Mouse (Mus musculus): ENCODE data around the gene Lrrn4cl.
A peak's percentile ranks its signal among the peaks of the same experiment; 100 is the strongest.

Lrrn4cl gene

DNA sequence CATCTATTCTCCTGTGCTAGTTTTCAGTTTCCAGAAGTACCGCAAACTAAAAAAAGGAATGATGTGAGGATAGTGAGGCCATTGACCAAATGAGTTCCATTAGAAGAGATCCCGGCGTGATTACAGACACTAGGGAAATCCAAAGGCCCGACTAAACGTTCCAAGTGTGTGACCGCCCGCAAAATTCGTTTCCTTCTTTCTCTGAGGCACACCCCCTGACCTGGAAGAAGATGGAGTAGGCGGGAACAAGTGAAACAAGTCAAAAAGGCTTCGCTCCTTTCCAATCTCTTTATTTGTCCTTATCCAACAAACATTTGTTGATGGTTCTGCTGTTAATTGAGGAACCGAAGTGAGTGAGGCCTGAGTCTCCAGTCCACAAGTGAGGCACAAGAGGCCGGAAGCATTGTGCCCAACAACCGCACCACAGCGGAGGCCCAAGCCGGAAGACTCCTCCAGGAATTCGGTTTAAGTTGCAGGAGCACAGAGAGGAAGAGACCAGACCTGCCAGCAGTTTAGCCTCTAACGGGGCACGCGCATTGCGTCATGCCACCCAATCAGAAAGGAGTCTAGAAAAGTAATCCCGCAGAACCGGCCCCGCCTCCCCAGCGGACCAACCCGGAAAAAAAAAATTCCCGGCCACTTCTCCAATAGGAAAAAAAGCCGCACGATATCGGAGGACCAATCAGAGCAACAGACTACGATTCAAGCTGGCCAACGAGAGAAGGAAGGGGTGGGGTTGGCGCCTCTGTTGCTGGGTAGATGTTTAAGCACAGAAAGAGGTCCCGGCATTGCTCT is 31.6 kb upstream of the Lrrn4cl start, which contains the start of gene Ttc9c:
Gene Ttc9c, minus strand, starts transcription at position 533 of the 795 bp plus-strand sequence.
- peaks cover 63% of the 10 kb centered on the region for H3K4me1 ChIP-seq (replicated peaks; ENCODE audit: low read depth, low read length)

GRCm38 (mm10) chr19:8819596-8820423 is 30.8 kb upstream of the Lrrn4cl start, which contains the start of gene Hnrnpul2:
Gene Hnrnpul2 (plus strand): TSS chr19:8820010.
- Histone ChIP-seq H3K36me3 (ENCODE audit: insufficient read depth, low read length) (peaks cover 76% of the 10 kb centered on the region), H3K9me3 (ENCODE audit: low read length) (no peaks in the 10 kb centered on the region), H3K27me3 (ENCODE audit: insufficient read depth, low read length) (no peaks in the 10 kb centered on the region), H3K4me3 (replicated peaks; ENCODE audit: low read length) (peak within 1 kb of the TSS; percentile 99), H3K4me1 (replicated peaks; ENCODE audit: low read depth, low read length) (peaks cover 65% of the 10 kb centered on the region)
- TF ChIP-seq NANOG (IDR thresholded peaks at IDR 0.05; ENCODE audit: borderline replicate concordance, low read length) (no peak), POU5F1 (IDR thresholded peaks at IDR 0.05; ENCODE audit: borderline replicate concordance, low read length) (no peak), CTCF (conservative IDR thresholded peaks at IDR 0.05; ENCODE audit: low read length) (no peak)

More for the DNA sequence above, 31.6 kb upstream of the Lrrn4cl start, which contains the start of gene Ttc9c:
- H3K4me3 ChIP-seq (replicated peaks; ENCODE audit: low read length), result peak within 1 kb of the TSS; percentile 99
- peaks cover 75% of the 10 kb centered on the region for H3K36me3 ChIP-seq (ENCODE audit: insufficient read depth, low read length)
- no peaks in the 10 kb centered on the region for H3K27me3 ChIP-seq (ENCODE audit: insufficient read depth, low read length)
- no peaks in the 10 kb centered on the region for H3K9me3 ChIP-seq (ENCODE audit: low read length)
- TF ChIP-seq POU5F1 (IDR thresholded peaks at IDR 0.05; ENCODE audit: borderline replicate concordance, low read length) (no peak), NANOG (IDR thresholded peaks at IDR 0.05; ENCODE audit: borderline replicate concordance, low read length) (no peak), CTCF (conservative IDR thresholded peaks at IDR 0.05; ENCODE audit: low read length) (no peak)

DNA sequence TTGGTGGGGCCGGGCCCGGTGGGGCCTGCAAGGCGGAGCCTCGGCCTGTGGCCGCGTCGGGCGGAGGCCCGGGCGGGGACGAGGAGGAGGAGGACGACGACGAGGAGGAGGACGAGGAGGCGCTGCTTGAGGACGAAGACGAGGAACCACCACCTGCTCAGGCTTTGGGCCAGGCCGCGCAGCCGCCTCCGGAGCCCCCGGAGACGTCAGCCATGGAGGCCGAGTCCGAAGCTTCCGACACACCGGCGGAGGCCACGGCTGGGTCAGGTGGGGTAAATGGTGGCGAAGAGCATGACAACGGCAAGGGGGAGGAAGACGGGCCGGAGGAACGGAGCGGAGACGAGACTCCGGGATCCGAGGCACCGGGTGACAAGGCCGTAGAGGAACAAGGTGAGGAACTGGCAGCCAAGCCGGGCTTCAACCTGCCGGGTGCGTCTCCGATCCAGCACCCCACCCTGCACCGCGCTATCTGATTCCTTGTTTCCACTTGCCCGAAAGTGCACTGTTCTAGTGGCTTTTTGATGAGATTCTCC is 30.1 kb upstream of the Lrrn4cl start:
- Histone ChIP-seq H3K4me3 (replicated peaks; ENCODE audit: low read length) (peak overlapping the region; percentile 99), H3K9me3 (ENCODE audit: low read length) (no peaks in the 10 kb centered on the region), H3K4me1 (replicated peaks; ENCODE audit: low read depth, low read length) (peaks cover 68% of the 10 kb centered on the region), H3K36me3 (ENCODE audit: insufficient read depth, low read length) (peaks cover 76% of the 10 kb centered on the region), H3K27me3 (ENCODE audit: insufficient read depth, low read length) (no peaks in the 10 kb centered on the region)
- TF ChIP-seq POU5F1 (IDR thresholded peaks at IDR 0.05; ENCODE audit: borderline replicate concordance, low read length), result no peak
- TF ChIP-seq NANOG (IDR thresholded peaks at IDR 0.05; ENCODE audit: borderline replicate concordance, low read length), result no peak
- no peak for TF ChIP-seq CTCF (conservative IDR thresholded peaks at IDR 0.05; ENCODE audit: low read length)

- Histone ChIP-seq H3K27me3 (ENCODE audit: insufficient read depth, low read length) (no peaks in the 10 kb centered on the region), H3K36me3 (ENCODE audit: insufficient read depth, low read length) (peaks cover 76% of the 10 kb centered on the region), H3K9me3 (ENCODE audit: low read length) (no peaks in the 10 kb centered on the region), H3K4me1 (replicated peaks; ENCODE audit: low read depth, low read length) (peaks cover 62% of the 10 kb centered on the region), H3K4me3 (replicated peaks; ENCODE audit: low read length) (peak overlapping the region; percentile 99)
- TF ChIP-seq CTCF (conservative IDR thresholded peaks at IDR 0.05; ENCODE audit: low read length), result no peak
- TF ChIP-seq NANOG (IDR thresholded peaks at IDR 0.05; ENCODE audit: borderline replicate concordance, low read length), result no peak
- TF ChIP-seq POU5F1 (IDR thresholded peaks at IDR 0.05; ENCODE audit: borderline replicate concordance, low read length), result no peak
Measured at GRCm38 (mm10) chr19:8821146-8821545, 29.4 kb upstream of the Lrrn4cl start.

GRCm38 (mm10) chr19:8822696-8823095 is 27.9 kb upstream of the Lrrn4cl start:
- no peaks in the 10 kb centered on the region for H3K27me3 ChIP-seq (ENCODE audit: insufficient read depth, low read length)
- no peaks in the 10 kb centered on the region for H3K9me3 ChIP-seq (ENCODE audit: low read length)
- peak overlapping the region; percentile 32; the same call in 1 of the 2 replicates for H3K4me3 ChIP-seq (replicated peaks; ENCODE audit: low read length)
- peaks cover 76% of the 10 kb centered on the region for H3K36me3 ChIP-seq (ENCODE audit: insufficient read depth, low read length)
- H3K4me1 ChIP-seq (replicated peaks; ENCODE audit: low read depth, low read length), result peaks cover 48% of the 10 kb centered on the region
- TF ChIP-seq POU5F1 (IDR thresholded peaks at IDR 0.05; ENCODE audit: borderline replicate concordance, low read length) (no peak), NANOG (IDR thresholded peaks at IDR 0.05; ENCODE audit: borderline replicate concordance, low read length) (no peak), CTCF (conservative IDR thresholded peaks at IDR 0.05; ENCODE audit: low read length) (no peak)

DNA sequence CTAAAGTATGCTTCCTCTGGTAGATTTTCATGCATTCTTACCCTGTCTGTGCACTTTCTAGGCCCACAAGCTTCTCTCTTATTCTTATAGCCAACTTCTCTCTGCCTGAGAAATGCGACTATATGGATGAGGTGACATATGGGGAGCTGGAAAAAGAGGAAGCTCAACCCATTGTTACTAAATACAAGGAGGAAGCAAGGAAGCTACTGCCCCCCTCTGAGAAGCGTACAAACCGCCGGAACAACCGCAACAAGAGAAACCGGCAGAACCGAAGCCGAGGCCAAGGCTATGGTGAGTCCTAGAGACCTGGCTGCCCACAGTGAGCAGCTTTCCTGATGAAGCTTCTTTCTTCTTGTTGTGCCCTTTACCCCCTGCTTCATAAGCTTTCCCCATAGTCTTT is 20.9 kb upstream of the Lrrn4cl start, which contains the start of gene AC129217.1:
Gene AC129217.1, plus strand, starts transcription at position 114 of the 400 bp plus-strand sequence.
- Histone ChIP-seq H3K36me3 (ENCODE audit: insufficient read depth, low read length) (peaks cover 99% of the 10 kb centered on the region), H3K4me3 (replicated peaks; ENCODE audit: low read length) (no peak within 1 kb of the TSS), H3K9me3 (ENCODE audit: low read length) (no peaks in the 10 kb centered on the region), H3K27me3 (ENCODE audit: insufficient read depth, low read length) (no peaks in the 10 kb centered on the region), H3K4me1 (replicated peaks; ENCODE audit: low read depth, low read length) (peaks cover 35% of the 10 kb centered on the region)
- TF ChIP-seq CTCF (conservative IDR thresholded peaks at IDR 0.05; ENCODE audit: low read length) (no peak), NANOG (IDR thresholded peaks at IDR 0.05; ENCODE audit: borderline replicate concordance, low read length) (no peak), POU5F1 (IDR thresholded peaks at IDR 0.05; ENCODE audit: borderline replicate concordance, low read length) (no peak)

DNA sequence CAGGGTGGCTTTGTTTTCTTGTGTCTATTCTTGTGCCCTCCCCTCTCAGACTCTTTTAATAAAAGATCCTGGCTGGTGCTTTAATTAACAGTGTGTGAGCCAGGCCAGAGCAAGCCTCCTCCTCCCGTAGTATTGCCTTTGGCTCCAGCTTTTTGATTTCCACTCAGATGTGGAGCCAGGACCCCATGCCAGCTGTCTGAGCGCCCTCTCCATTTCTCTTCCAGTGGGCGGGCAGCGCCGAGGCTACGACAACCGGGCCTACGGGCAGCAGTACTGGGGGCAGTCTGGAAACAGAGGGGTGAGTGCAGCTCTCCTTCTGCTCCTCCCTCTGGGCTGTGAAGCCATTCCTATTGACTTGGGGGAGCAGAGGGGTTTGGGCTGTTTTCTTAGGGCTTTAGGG is 19.9 kb upstream of the Lrrn4cl start:
- TF ChIP-seq NANOG (IDR thresholded peaks at IDR 0.05; ENCODE audit: borderline replicate concordance, low read length) (no peak), POU5F1 (IDR thresholded peaks at IDR 0.05; ENCODE audit: borderline replicate concordance, low read length) (no peak), CTCF (conservative IDR thresholded peaks at IDR 0.05; ENCODE audit: low read length) (no peak)
- peaks cover 98% of the 10 kb centered on the region for H3K36me3 ChIP-seq (ENCODE audit: insufficient read depth, low read length)

DNA sequence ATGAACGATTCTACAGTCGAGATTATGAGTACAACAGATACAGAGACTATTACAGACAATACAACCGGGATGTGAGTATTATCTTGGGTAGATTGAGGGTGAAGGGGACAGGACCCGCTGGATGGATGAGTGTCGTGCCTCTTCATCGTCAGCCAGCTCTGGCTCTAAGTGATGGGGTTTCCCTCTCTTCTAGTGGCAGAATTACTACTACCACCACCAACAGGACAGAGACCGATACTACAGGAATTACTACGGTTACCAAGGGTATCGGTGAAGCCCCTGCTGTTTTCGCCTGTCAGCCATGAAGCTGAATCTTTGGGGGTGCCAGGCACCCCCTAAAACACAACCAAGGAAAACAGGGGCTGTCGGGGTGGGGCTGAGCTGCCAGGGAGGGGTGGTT is 19.3 kb upstream of the Lrrn4cl start:
- TF ChIP-seq CTCF (conservative IDR thresholded peaks at IDR 0.05; ENCODE audit: low read length), result 0 out of 2 replicates have a peak, but pooled peaks have one; percentile 13
- TF ChIP-seq NANOG (IDR thresholded peaks at IDR 0.05; ENCODE audit: borderline replicate concordance, low read length), result no peak
- TF ChIP-seq POU5F1 (IDR thresholded peaks at IDR 0.05; ENCODE audit: borderline replicate concordance, low read length), result no peak
- H3K4me3 ChIP-seq (replicated peaks; ENCODE audit: low read length), result no peak overlapping the region
- no peaks in the 10 kb centered on the region for H3K27me3 ChIP-seq (ENCODE audit: insufficient read depth, low read length)
- no peaks in the 10 kb centered on the region for H3K9me3 ChIP-seq (ENCODE audit: low read length)
- peaks cover 93% of the 10 kb centered on the region for H3K36me3 ChIP-seq (ENCODE audit: insufficient read depth, low read length)
- H3K4me1 ChIP-seq (replicated peaks; ENCODE audit: low read depth, low read length), result peaks cover 39% of the 10 kb centered on the region

More for the DNA sequence above, 19.9 kb upstream of the Lrrn4cl start:
- Histone ChIP-seq H3K27me3 (ENCODE audit: insufficient read depth, low read length) (no peaks in the 10 kb centered on the region), H3K9me3 (ENCODE audit: low read length) (no peaks in the 10 kb centered on the region), H3K4me1 (replicated peaks; ENCODE audit: low read depth, low read length) (peaks cover 33% of the 10 kb centered on the region), H3K4me3 (replicated peaks; ENCODE audit: low read length) (no peak overlapping the region)

Data from E14TG2a.4 (cell line).